Mouse (Mus musculus): Measurements from ENCODE around the gene Ptgds.

Gene Ptgds

GRCm38 (mm10) chr2:25450853-25451647 is 18.8 kb downstream of the Ptgds start:
- no peak for DNase-seq (ENCODE audit: low read depth)

- DNase-seq (ENCODE audit: low read depth): no peak
These were observed 27.2 kb downstream of the Ptgds start for GRCm38 (mm10) chr2:25442682-25443081.

GRCm38 (mm10) chr2:25441067-25441466 is 28.8 kb downstream of the Ptgds start:
- DNase-seq (ENCODE audit: low read depth): no peak

- DNase-seq (ENCODE audit: low read depth): no peak
These were observed 33.5 kb downstream of the Ptgds start for GRCm38 (mm10) chr2:25436286-25436820.

- DNase-seq (ENCODE audit: low read depth): no peak
These were observed 35.6 kb downstream of the Ptgds start for GRCm38 (mm10) chr2:25434292-25434691.

GRCm38 (mm10) chr2:25433101-25433500 is 36.7 kb downstream of the Ptgds start:
- DNase-seq (ENCODE audit: low read depth): no peak

GRCm38 (mm10) chr2:25432326-25433098 is 37.3 kb downstream of the Ptgds start:
- no peak for DNase-seq (ENCODE audit: low read depth)

- no peak for DNase-seq (ENCODE audit: low read depth)
These were observed 38.5 kb downstream of the Ptgds start for GRCm38 (mm10) chr2:25431308-25431855.

DNA sequence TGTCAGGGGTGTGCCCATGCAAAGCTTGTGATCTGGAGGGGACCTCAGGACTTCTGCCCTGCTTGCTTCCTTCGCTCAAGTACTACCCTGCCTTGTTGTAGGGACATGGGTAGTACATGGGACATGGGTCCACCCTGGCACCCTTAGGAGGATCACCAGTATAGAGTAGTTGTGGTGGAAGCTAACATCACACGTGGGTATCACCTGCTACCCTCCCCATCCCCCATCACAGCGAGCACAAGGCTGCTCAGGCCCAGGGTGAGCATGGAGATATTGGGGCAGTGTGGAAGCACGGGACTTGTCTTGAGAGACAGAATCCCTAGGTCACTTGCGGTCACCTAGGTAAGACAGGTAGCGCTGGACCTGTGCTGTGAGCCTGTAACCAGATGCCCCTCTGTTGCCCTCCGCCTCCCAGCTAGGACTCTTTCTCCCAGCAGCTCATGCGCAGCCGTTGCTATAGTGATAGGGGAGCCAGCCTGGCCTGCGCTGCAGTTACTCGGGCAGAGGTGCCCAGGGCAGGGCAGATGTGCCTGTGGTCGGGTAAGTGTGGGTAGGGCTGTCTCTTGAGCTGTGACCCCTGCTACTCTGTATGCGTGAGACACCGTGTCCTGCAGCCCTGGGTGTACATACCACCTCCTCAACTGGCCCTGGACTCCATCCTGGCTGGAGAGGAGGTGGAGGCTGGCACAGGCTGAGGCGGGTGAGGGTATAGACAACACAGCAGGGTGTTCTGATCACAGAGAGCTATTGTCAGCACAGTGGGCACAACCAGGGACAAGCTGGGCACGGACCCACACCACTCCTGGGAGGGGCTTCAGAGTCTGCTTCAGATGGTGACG is 39.2 kb downstream of the Ptgds start:
- DNase-seq (ENCODE audit: low read depth): no peak

DNA sequence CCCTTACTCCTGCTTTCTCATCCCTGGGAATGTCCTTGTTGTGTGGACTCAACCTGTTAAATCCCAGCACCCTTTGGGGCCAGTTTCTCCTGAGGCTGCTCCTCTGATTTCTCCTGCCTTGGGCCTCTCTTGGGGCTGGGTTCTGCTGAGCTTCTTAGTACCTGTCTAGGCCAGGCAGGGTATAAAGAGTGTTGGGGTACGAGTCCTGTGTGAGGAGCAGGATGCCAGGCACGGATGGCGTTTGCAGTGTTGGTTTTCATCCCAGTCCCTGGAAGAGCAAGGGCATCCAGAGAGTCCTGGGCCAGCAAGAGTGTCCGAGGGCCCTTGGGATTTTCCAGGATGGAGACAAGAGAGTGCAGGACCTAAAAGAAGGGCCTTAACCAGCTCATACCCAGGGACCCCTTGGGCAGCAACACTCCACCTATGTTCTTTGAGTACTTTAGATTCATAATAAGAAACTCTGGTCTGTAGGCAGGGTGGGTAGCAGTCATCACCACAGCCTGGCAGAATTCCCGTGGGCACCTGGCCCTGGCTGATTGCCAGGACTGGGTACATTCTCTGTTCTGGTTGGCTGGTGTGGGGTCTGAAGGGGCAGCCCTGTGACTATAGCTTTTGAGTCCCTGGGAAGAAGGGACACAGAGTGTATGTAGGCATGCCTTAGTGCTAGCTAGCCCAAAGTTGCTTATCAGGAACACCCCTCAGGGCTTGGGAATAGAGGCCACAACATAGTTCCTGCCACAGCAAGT is 40.2 kb downstream of the Ptgds start:
- no peak for DNase-seq (ENCODE audit: low read depth)

- peak; percentile 83 for DNase-seq (ENCODE audit: low read depth)
These were observed 41.2 kb downstream of the Ptgds start, which contains the start of gene Abca2 for GRCm38 (mm10) chr2:25428442-25429236. Gene Abca2, plus strand, starts transcription at chr2:25428703.

- DNase-seq (ENCODE audit: low read depth): no peak
These were observed 42.6 kb downstream of the Ptgds start for GRCm38 (mm10) chr2:25427256-25427655.

- DNase-seq (ENCODE audit: low read depth): peak; percentile 83
These were observed 43.1 kb downstream of the Ptgds start for GRCm38 (mm10) chr2:25426721-25427191.

GRCm38 (mm10) chr2:25425481-25425880 is 44.4 kb downstream of the Ptgds start:
- no peak for DNase-seq (ENCODE audit: low read depth)

DNA sequence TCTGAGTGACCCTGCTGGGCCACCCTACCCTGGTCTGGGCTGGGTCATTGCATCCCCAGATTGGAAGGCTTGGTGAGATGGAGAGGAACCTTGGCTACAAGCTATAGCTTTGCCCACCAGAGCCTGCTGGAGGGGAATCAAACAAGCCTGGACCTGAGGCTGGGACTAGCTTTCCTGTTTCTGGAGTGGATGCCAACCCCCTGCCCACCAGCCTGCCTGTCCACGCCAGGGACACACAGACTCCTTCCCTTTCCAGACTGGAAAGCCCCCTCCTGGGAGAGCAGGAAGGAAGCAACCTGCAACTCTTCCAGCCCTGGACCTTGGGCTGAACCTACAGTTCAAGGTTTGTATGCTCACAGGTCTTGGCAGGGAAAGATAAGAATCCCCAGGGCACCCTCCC is 46.2 kb downstream of the Ptgds start:
- DNase-seq (ENCODE audit: low read depth): no peak

GRCm38 (mm10) chr2:25422587-25423410 is 47.0 kb downstream of the Ptgds start, which contains the start of gene Fut7:
Gene Fut7, plus strand, starts transcription at chr2:25423267.
- no peak for DNase-seq (ENCODE audit: low read depth)

- no peak for DNase-seq (ENCODE audit: low read depth)
These were observed 48.0 kb downstream of the Ptgds start for GRCm38 (mm10) chr2:25421896-25422295.

DNA sequence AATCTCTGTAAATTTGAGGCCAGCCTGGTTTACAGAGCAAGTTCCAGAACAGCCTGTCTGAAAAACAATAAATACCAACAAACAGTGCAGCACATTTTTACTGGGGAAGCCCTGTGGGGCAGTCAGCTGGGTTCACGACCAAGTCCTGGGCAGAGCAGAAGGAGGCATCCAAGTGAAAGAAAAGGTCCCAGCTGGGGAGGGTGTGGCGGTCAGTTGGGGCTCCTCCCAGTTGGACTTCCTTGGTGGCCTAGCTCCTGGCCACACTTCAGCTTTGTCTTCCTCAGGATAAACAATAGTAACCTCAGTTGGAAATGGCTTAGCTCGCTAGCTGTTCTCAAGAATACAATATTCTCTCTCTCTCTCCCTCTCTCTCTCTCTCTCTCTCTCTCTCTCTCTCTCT is 52.4 kb downstream of the Ptgds start:
- DNase-seq (ENCODE audit: low read depth): no peak

Data from c-Kit-positive CD71-negative TER-119-negative erythroid progenitor cells, embryonic 14.5 days (primary cell).